10 mouse cellular contexts compared by ENCODE assay signal in the genomic region with DNA sequence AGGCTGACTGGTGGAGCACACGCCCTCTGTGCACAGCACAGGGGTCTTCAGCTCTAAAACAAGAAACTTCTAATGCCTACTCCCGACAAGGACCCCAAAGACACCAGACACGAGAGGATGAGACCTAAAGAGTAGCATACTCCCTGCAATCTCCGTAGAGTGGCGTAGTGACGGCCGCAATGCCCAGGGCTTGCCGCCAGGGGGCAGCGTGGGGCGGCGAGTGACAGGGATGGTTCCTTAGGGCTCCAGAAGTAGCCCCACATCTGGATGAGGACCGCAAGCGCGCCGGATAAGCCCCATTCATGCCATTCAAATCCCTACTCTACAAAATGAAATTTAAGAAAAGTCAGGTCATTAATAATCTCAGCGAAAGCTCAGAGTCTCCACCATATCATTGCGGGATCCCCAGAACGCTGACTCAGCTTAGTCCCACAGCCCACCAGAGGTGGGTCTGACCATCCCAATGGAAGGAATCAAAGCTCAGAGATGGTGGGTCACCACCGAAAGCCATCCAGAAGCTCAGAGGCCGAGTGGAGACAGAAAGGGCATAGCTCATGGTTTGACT. TPM values are rescaled to one million over a fixed set of nuclear protein-coding genes. Genes with fewer than 3 reads are reported as not detected.
DNase-seq lines count a peak whose midpoint lies in the region; ATAC-seq and TF ChIP-seq lines count a peak whose summit lies in the region.
"Had no signal": no experiment of that assay in that cellular context is flagged by ENCODE, and none has a peak within 500 bp of the region (broad histone marks: within the 10 kb centered on the region; RNA-seq: fewer than 3 reads in every experiment).

No protein-coding gene starts in this region.

- ATAC-seq in CD4-positive, CD25-positive, alpha-beta regulatory T cell, adult 4 months = no peak

- peak; percentile 85 for TF ChIP-seq CTCF in layer of hippocampus, adult 2 months (conservative IDR thresholded peaks at IDR 0.05)

- no peak overlapping the region for H3K27ac ChIP-seq in layer of hippocampus, adult 2 months
- H3K27ac ChIP-seq: lung, embryonic 15.5 days had no signal

- no peak overlapping the region for H3K4me3 ChIP-seq in layer of hippocampus, adult 2 months
- H3K4me3 ChIP-seq: lung, embryonic 15.5 days had no signal

- peak; percentile 65 for DNase-seq in CD4-positive, CD25-positive, alpha-beta regulatory T cell, adult 2 months (ENCODE audit: low read depth, low spot score)
- peak in 1 of 2 experiments; percentile 37 for DNase-seq in layer of hippocampus, adult 2 months (ENCODE audit: low spot score in 2 of 2)
- DNase-seq in layer of hippocampus, postnatal 14 days (ENCODE audit: low spot score in 2 of 2) = no peak
- DNase-seq in CD4-positive helper T cell, adult 2 months (ENCODE audit: low read depth, low spot score) = peak; percentile 43
- DNase-seq in cerebellum, postnatal 10 days = peak; percentile 79 to 81
- peak; percentile 42 for DNase-seq in lung, postnatal 10 days
- DNase-seq in yolk sac, embryonic 10.5 days (ENCODE audit: low spot score) = no peak

RNA-seq across cellular contexts. Expression of gene Enpp7, which starts 16.4 kb away (rescaled TPM):
- not detected for polyA plus RNA-seq in CD4-positive, CD25-positive, alpha-beta regulatory T cell, adult 4 months (2017; shearing (Covaris generic))
- total RNA-seq in layer of hippocampus, adult 2 months (2021) = not detected
- total RNA-seq in layer of hippocampus, postnatal 14 days (2021) = not detected
- total RNA-seq: heart, adult 18-20 months had no signal
- polyA plus RNA-seq: lung, embryonic 15.5 days had no signal

RNA-seq across cellular contexts. Expression of gene Cbx2, which starts 51.2 kb away (rescaled TPM):
- polyA plus RNA-seq in CD4-positive, CD25-positive, alpha-beta regulatory T cell, adult 4 months (2017; shearing (Covaris generic)) = 1 to 10 TPM; 1.4 to 1.5 TPM
- 1 to 10 TPM; 2.9 to 3.1 TPM for total RNA-seq in layer of hippocampus, adult 2 months (2021)
- 1 to 10 TPM; 3.6 to 4.2 TPM for total RNA-seq in layer of hippocampus, postnatal 14 days (2021)

Comparison
In these comparisons a context has a peak if more than half of its experiments do, and no peak if none do; other contexts are left out.
1. DNase-seq: peak in CD4-positive, CD25-positive, alpha-beta regulatory T cell, adult 2 months (single experiment), CD4-positive helper T cell, adult 2 months (single experiment), cerebellum, postnatal 10 days (2 of 2) and lung, postnatal 10 days (single experiment); none in layer of hippocampus, postnatal 14 days (0 of 2) and yolk sac, embryonic 10.5 days (single experiment).